9 mouse cellular contexts compared by ENCODE assay signal in the genomic region with DNA sequence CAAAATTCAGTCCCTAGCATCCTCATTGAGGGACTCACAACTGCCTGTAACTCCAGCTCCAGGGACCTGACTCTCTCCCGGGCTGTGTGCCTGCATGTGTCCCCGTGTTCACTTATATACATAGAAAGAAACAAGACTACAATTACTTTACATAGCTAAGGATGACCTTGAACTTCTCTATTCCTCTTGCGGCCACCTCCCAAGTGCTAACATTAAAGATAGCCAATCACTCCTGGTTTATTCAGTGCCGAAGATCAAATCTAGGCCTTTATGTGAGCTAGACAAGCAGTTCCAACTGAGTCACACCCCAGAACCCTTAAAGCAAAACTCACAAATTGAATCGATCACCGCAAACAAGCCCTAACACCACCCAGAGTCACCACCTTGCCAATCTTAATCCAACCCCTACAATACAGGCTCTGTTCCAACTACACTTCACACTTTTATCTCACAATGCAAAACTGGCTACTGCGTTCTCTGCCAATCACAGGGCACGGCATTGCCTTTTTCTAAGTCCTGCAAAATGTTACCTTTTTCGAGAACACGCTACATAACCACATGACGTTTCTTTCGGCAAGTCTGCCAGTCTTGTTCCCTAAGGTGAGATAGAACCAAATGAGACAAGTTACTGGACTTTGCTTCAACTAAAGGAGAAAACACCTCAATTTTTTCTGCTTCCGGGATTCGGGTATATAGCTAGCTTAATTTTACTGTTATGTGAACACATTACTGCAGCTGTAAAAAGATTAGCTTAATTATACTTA. TPM values are rescaled to one million over a fixed set of nuclear protein-coding genes. Genes with fewer than 3 reads are reported as not detected.
DNase-seq lines count a peak whose midpoint lies in the region; ATAC-seq and TF ChIP-seq lines count a peak whose summit lies in the region.
"Had no signal": no experiment of that assay in that cellular context is flagged by ENCODE, and none has a peak within 500 bp of the region (broad histone marks: within the 10 kb centered on the region; RNA-seq: fewer than 3 reads in every experiment).

No protein-coding gene starts in this region.

- no peak for TF ChIP-seq EP300 in liver, postnatal 0 days (IDR thresholded peaks at IDR 0.05; ENCODE audit: low read depth)

- TF ChIP-seq CTCF in liver, postnatal 0 days (IDR thresholded peaks at IDR 0.05; ENCODE audit: low read depth): no peak

- peak overlapping the region; percentile 99 for H3K9ac ChIP-seq in ES-E14 (ENCODE audit: insufficient read depth, low read depth, low read length, poor library complexity, severe bottlenecking)
- peak overlapping the region; percentile 74 for H3K9ac ChIP-seq in heart, embryonic 15.5 days
- H3K9ac ChIP-seq in liver, postnatal 0 days (replicated peaks): peak overlapping the region; percentile 78

- peaks cover 50% of the 10 kb centered on the region for H3K36me3 ChIP-seq in erythroblast, embryonic 14.5 days (ENCODE audit: control insufficient read depth)
- H3K36me3 ChIP-seq in ES-E14 (ENCODE audit: control insufficient read depth, insufficient read depth, low read length, poor library complexity, severe bottlenecking): peaks cover 46% of the 10 kb centered on the region
- peaks cover 39% of the 10 kb centered on the region for H3K36me3 ChIP-seq in heart, embryonic 15.5 days
- peaks cover 31% of the 10 kb centered on the region for H3K36me3 ChIP-seq in liver, postnatal 0 days (replicated peaks; ENCODE audit: insufficient read depth, low read length)

- DNase-seq in ES-E14 (ENCODE audit: low read depth, low spot score): no peak
- DNase-seq in liver, postnatal 0 days: no peak
- no peak for DNase-seq in spleen, postnatal 4 days (ENCODE audit: low spot score in 2 of 2)
- DNase-seq in thymus, postnatal 4 days: no peak
- DNase-seq in gastrocnemius, postnatal 25 days: no peak
- DNase-seq: gastrocnemius, postnatal 10 days had no signal

- no peak for ATAC-seq in erythroblast, adult 5-6 weeks (replicated peaks; ENCODE audit: low FRiP score, poor library complexity, severe bottlenecking)
- no peak for ATAC-seq in heart, embryonic 15.5 days (replicated peaks; ENCODE audit: insufficient number of reproducible peaks, insufficient read depth, low FRiP score, low read depth)
- ATAC-seq in liver, postnatal 0 days: no peak

- no peaks in the 10 kb centered on the region for H3K9me3 ChIP-seq in erythroblast, embryonic 14.5 days (ENCODE audit: control insufficient read depth, low read length)
- H3K9me3 ChIP-seq in ES-E14 (ENCODE audit: control insufficient read depth, insufficient read depth, low read depth, low read length): no peaks in the 10 kb centered on the region
- no peaks in the 10 kb centered on the region for H3K9me3 ChIP-seq in heart, embryonic 15.5 days (replicated peaks)
- H3K9me3 ChIP-seq in liver, postnatal 0 days (ENCODE audit: low read length): no peaks in the 10 kb centered on the region

- 49% methylated on average over 14 of the region's 14 CpGs for WGBS in heart, embryonic 15.5 days
- 43% methylated on average over 14 of the region's 14 CpGs for WGBS in liver, postnatal 0 days (ENCODE audit: insufficient replicate concordance)

- H3K4me3 ChIP-seq in erythroblast, embryonic 14.5 days (replicated peaks): peak overlapping the region; percentile 99
- H3K4me3 ChIP-seq in ES-E14 (ENCODE audit: insufficient read depth in 1 of 2, low read depth in 1 of 2, low read length in 2 of 2, poor library complexity in 1 of 2, severe bottlenecking in 1 of 2): peak overlapping the region; percentile 86
- H3K4me3 ChIP-seq in heart, embryonic 15.5 days: peak overlapping the region; percentile 89
- peak overlapping the region; percentile 85 for H3K4me3 ChIP-seq in liver, postnatal 0 days (ENCODE audit: low read depth, low read length)

- in situ Hi-C loops in ES-E14 (cut with MboI; ENCODE audit: low sequenced_read_pairs in 2 of 2, unreplicated experiment in 2 of 2): no loop called here

- no peaks in the 10 kb centered on the region for H3K27me3 ChIP-seq in erythroblast, embryonic 14.5 days (ENCODE audit: control insufficient read depth)
- no peaks in the 10 kb centered on the region for H3K27me3 ChIP-seq in heart, embryonic 15.5 days
- no peaks in the 10 kb centered on the region for H3K27me3 ChIP-seq in liver, postnatal 0 days (ENCODE audit: insufficient read depth, low read length)

- H3K4me2 ChIP-seq in heart, embryonic 15.5 days: peak overlapping the region; percentile 81
- H3K4me2 ChIP-seq in liver, postnatal 0 days (ENCODE audit: low read depth, low read length): peak overlapping the region; percentile 89

- H3K4me1 ChIP-seq in erythroblast, embryonic 14.5 days (ENCODE audit: control insufficient read depth): peaks cover 48% of the 10 kb centered on the region
- peaks cover 3 to 5% of the 10 kb centered on the region in 2 experiments; a peak in 1 of 4 replicates for H3K4me1 ChIP-seq in ES-E14 (ENCODE audit: control insufficient read depth in 2 of 2, insufficient read depth in 2 of 2, low read length in 2 of 2, poor library complexity in 1 of 2)
- peaks cover 32% of the 10 kb centered on the region for H3K4me1 ChIP-seq in heart, embryonic 15.5 days (replicated peaks)
- H3K4me1 ChIP-seq in liver, postnatal 0 days (ENCODE audit: insufficient read depth): peaks cover 34% of the 10 kb centered on the region

- H3K27ac ChIP-seq in ES-E14 (ENCODE audit: insufficient read depth, low read depth, low read length, poor library complexity, severe bottlenecking): peak overlapping the region; percentile 96; the same call in 1 of the 2 replicates
- peak overlapping the region; percentile 12; the same call in 1 of the 2 replicates for H3K27ac ChIP-seq in heart, embryonic 15.5 days
- peak overlapping the region; percentile 94; the same call in 1 of the 2 replicates for H3K27ac ChIP-seq in liver, postnatal 0 days (ENCODE audit: low read depth)

TF ChIP-seq in ES-E14, 5 proteins besides CTCF, POLR2A, EP300 and RAD21:
- TF ChIP-seq HCFC1 (IDR thresholded peaks at IDR 0.05; ENCODE audit: borderline replicate concordance, insufficient read depth, low read length) (no peak), MAFK (IDR thresholded peaks at IDR 0.05; ENCODE audit: insufficient read depth, low read depth, low read length) (no peak), CHD2 (IDR thresholded peaks at IDR 0.05; ENCODE audit: low read depth, low read length) (no peak), ZNF384 (IDR thresholded peaks at IDR 0.05; ENCODE audit: low read depth, low read length) (no peak), ZC3H11A (IDR thresholded peaks at IDR 0.05; ENCODE audit: borderline replicate concordance, low read depth, low read length) (no peak)

RNA-seq across cellular contexts. Expression of gene Tbrg4, which starts 1.1 kb away (rescaled TPM):
- polyA plus RNA-seq in erythroblast, embryonic 14.5 days (2012): 6.6 and 9.6 TPM in 2 replicates
- total RNA-seq in erythroblast, adult 5-6 weeks (2015; ENCODE audit: low replicate concordance): 8.8 and 10.4 TPM in 2 replicates
- 10.3 and 18.3 TPM in 2 replicates for total RNA-seq in erythroblast, adult 5-6 weeks (2017; ENCODE audit: low replicate concordance)
- total RNA-seq in ES-E14 (2012; rRNA removed): 178 and 226 TPM in 2 replicates
- 38.8 and 48.5 TPM in 2 replicates for polyA plus RNA-seq in heart, embryonic 15.5 days (2015; fragmentation: Nextera tagmentation; extraction: Ambion mirVana)
- 19.6 and 23.5 TPM in 2 replicates for polyA plus RNA-seq in liver, postnatal 0 days (2015; fragmentation: Nextera tagmentation; extraction: Ambion mirVana)
- total RNA-seq in gastrocnemius, postnatal 25 days (2021): 10 to 100 TPM; 67.6 to 72.3 TPM

RNA-seq across cellular contexts. Expression of gene Wap, which starts 13.6 kb away (rescaled TPM):
- polyA plus RNA-seq in erythroblast, embryonic 14.5 days (2012): not detected in 2 replicates
- not detected in 2 replicates for total RNA-seq in erythroblast, adult 5-6 weeks (2015; ENCODE audit: low replicate concordance)
- not detected in 2 replicates for total RNA-seq in erythroblast, adult 5-6 weeks (2017; ENCODE audit: low replicate concordance)
- not detected in 2 replicates for total RNA-seq in ES-E14 (2012; rRNA removed)
- polyA plus RNA-seq in heart, embryonic 15.5 days (2015; fragmentation: Nextera tagmentation; extraction: Ambion mirVana): not detected in 2 replicates
- polyA plus RNA-seq in liver, postnatal 0 days (2015; fragmentation: Nextera tagmentation; extraction: Ambion mirVana): not detected in 2 replicates
- total RNA-seq in gastrocnemius, postnatal 25 days (2021): not detected
- total RNA-seq: gastrocnemius, postnatal 10 days had no signal

RNA-seq across cellular contexts. Expression of gene Nacad, which starts 18.9 kb away (rescaled TPM):
- 1.7 and 3.1 TPM in 2 replicates for polyA plus RNA-seq in erythroblast, embryonic 14.5 days (2012)
- total RNA-seq in erythroblast, adult 5-6 weeks (2015; ENCODE audit: low replicate concordance): 0.19 and 2.3 TPM in 2 replicates
- total RNA-seq in erythroblast, adult 5-6 weeks (2017; ENCODE audit: low replicate concordance): not detected in 2 replicates
- 0.85 and 1.4 TPM in 2 replicates for total RNA-seq in ES-E14 (2012; rRNA removed)
- polyA plus RNA-seq in heart, embryonic 15.5 days (2015; fragmentation: Nextera tagmentation; extraction: Ambion mirVana): 1.1 and 3.3 TPM in 2 replicates
- polyA plus RNA-seq in liver, postnatal 0 days (2015; fragmentation: Nextera tagmentation; extraction: Ambion mirVana): 1.5 and 1.6 TPM in 2 replicates
- total RNA-seq in gastrocnemius, postnatal 25 days (2021): under 1 TPM; 0.32 to 0.41 TPM

RNA-seq across cellular contexts. Expression of gene Ramp3, which starts 33.5 kb away (rescaled TPM):
- not detected in 2 replicates for polyA plus RNA-seq in erythroblast, embryonic 14.5 days (2012)
- not detected in 2 replicates for total RNA-seq in erythroblast, adult 5-6 weeks (2015; ENCODE audit: low replicate concordance)
- total RNA-seq in erythroblast, adult 5-6 weeks (2017; ENCODE audit: low replicate concordance): not detected in 2 replicates
- total RNA-seq in ES-E14 (2012; rRNA removed): 24.1 and 47.9 TPM in 2 replicates
- polyA plus RNA-seq in heart, embryonic 15.5 days (2015; fragmentation: Nextera tagmentation; extraction: Ambion mirVana): 2.6 and 4.0 TPM in 2 replicates
- polyA plus RNA-seq in liver, postnatal 0 days (2015; fragmentation: Nextera tagmentation; extraction: Ambion mirVana): 0.20 and 0.28 TPM in 2 replicates
- total RNA-seq in gastrocnemius, postnatal 25 days (2021): under 1 TPM; 0.29 to 0.72 TPM

Comparison
In these comparisons a context has a peak if more than half of its experiments do, and no peak if none do; other contexts are left out.
1. H3K27ac ChIP-seq: peak in every context shown above with its lines; median percentile 96 in ES-E14; 94 in liver, postnatal 0 days; 12 in heart, embryonic 15.5 days.